Mouse (Mus musculus) testis, postnatal 14 days (tissue): Measurements from ENCODE around the gene Acbd3.

Experiments used
- DNase-seq: peaks from one replicate; pipeline ENCODE4 v3.0.0; 2021; ENCODE audit warnings: low spot score

The Acbd3 gene

GRCm38 (mm10) chr1:180762180-180762579 is 36.3 kb downstream of the Acbd3 start:
- DNase-seq = no peak

GRCm38 (mm10) chr1:180762679-180763078 is 36.8 kb downstream of the Acbd3 start:
- no peak for DNase-seq

- no peak for DNase-seq
These were observed 37.5 kb downstream of the Acbd3 start for GRCm38 (mm10) chr1:180763307-180763706.

- peak; percentile 81 for DNase-seq
These were observed 38.0 kb downstream of the Acbd3 start for GRCm38 (mm10) chr1:180763828-180764227.

GRCm38 (mm10) chr1:180765393-180765792 is 39.5 kb downstream of the Acbd3 start:
- DNase-seq = no peak

DNA sequence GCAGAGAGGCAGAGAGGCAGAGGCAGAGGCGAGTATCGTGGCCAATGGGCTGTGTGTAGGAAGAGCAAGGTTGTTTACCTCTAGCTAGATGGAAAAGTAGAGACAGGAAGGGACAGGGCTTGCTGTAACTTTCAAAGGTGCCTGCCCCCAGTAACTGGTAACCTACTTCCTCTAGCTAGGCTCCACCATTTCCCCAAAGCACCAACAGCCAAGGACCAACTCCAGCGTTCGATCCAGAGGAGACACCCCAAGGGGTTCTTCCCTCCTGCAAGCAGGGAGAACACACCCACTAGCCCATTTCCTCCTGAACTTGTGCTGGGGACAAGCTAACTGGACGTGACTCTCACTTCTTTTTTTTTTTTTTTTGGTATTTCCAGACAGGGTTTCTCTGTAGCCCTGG is 40.7 kb downstream of the Acbd3 start:
- DNase-seq = no peak

DNA sequence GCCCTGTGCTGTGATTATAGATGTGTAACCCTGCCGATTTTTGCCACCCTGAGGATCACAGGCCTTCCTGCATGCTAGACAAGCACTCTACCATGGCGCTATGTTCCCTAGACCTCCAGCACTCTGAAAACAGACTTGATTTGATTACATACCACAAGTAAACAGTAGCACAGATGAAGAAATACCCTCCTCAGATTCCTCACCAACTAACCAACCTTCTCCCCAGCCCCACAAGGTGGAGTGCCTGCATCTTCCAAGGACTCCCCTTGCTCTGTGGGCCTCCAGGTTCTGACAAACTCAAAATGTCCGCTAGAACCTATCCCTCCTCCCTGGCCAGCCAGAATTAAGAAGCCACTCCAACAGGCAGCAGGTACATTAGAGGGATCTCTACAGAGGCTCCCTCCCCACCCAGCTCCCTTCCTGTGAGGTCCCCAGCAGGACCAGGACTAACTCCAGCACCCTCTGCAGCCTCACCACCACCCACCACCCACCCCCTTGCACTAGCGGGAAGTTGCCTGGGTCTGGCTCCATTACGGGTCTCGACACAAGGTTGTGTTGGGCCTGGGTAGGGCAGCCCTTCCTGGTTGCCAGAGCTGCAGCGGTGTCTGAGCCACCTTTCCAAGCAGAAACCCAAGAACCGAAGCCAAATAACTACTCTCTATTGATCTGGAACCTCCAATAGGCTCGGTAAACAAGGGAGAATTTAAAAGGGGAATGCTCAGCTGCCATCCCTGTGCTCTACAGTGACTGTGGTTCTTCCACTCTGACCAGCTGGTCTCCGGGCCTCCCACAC is 41.9 kb downstream of the Acbd3 start:
- DNase-seq = no peak

DNA sequence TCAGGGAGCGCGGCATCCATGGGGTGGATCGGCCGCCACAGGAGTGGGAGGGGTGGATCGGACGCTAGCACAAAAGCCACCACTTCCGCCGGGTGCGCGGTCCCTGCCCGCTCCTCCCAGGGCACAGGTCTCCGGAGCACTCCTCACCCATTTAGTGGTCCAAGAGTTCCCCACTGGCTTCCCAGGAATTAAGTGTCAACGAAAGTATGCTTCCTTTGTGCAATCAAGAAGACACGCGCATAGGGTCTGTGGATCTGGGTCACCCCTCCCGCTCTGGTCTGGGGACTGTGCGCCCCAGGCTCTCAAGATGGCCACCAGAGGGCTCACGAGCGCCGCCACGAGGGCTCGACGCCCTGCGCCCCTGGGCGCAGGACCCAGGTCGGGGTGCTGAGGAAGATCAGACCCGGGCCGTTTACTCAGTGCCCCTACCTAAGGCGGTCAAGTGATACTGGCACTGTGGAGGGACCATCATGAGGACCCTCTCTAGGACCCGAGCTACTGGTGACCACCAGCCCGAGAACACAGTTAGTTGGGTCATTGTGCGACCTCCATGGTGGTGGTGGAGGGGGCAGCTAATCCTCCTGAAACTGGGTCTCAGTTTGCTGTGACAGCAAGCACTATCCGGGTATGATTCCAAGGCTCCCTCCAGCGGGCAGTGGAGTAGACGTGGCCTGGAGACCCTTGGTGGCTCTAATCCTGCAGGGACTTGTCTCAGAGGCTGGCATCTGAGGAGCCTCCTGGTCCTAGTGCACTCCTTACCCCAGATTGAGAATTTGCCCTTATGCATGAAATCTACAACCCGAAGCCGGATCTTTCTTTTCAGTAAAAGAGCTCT is 42.7 kb downstream of the Acbd3 start:
- DNase-seq = peak; percentile 57

DNA sequence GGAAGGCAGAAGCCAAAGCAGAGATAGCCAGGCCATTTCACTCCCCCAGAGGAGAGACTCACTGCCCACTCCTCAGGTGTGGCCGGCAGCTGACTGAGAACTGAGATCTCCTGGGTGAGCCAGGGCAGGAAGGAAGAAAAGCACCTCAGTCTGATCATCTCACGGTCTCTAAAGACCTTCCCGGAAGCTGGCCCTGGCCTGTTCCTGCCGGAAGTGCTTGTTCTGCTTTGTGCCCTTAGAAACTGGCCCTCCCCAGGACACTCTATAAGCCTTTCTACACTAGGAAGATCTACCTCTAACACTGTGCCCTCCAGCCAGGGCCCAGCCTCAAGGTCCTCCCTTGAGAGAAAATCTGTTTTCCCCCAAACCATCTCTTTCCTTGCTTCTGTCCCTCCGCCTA is 45.5 kb downstream of the Acbd3 start:
- no peak for DNase-seq

DNA sequence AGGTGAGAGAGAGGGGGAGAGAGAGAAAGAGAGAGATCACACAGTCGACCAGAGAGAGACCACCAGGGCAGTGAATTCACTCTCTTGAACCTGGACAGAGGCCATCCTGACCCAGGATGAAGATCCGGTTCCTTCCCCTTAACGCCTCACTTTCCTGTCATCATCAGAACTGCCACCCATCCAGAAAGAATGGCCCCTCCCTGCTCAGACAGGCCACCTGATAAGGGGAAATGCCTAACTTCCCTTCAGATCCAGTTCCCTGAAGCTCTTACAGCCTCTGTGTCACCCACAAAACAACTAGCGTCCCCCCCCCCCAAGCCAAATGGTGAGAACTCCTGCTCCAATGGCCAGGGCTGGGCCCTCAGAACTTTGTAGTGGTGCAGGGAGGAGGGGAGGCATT is 45.9 kb downstream of the Acbd3 start:
- DNase-seq = no peak

DNA sequence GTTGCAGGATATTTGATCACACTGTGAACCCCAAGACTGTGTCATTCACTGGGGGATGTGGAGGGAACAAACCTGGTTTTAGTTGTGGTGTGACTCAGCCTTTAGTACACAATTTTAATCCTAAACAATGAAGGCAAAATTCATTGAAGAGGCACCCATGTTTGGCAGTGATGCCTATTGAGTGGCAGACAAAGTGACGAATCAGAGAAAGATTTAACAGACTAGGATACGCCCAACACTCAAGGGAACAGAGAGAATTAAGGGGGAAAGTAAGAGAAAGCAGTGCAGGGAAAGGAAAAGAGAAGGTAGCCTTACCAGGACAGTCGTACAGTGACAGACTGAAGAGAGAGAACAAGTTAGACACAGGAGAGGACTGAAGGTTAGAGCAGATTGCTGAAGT is 46.4 kb downstream of the Acbd3 start:
- DNase-seq = no peak

DNA sequence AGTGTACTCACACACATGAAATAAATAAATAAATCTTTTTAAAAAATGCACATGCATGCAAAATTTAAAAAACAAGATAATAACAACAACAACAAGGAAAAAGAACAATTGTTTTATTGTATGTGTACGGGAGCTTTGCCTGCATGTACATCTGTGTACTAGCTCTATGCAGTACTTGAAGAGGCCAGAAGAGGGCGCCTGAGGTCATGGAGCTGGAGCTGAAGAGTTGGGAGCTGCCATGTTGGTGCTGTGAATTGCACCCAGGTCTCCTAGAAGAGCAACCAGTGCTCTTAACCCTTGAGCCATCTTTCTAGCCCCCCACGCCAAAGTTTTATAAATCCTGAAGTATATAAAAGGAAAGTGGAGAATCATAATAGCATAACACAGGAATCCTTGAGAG is 48.8 kb downstream of the Acbd3 start:
- DNase-seq = peak; percentile 68

- no peak for DNase-seq
These were observed 49.5 kb downstream of the Acbd3 start for GRCm38 (mm10) chr1:180775317-180775716.

GRCm38 (mm10) chr1:180775849-180776493 is 50.1 kb downstream of the Acbd3 start:
- no peak for DNase-seq

DNA sequence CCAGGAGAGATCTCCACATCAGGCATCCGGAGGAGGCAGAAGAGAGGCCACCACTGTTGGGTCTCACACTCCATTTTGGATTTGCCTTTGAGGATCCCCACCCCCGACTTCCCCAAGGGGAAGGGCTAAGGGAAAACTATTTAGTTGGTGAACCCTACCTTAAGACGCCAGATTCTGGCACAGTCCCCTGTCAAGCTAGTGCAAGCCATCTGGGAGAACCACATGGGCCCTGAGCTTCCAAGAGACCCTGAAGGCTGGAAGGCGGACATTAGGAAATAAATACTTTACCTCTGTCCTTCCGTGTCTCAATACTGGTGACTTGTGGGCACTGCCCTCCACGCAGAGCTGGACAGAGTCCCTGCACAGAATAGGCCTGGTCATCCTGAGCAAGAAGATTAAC is 50.7 kb downstream of the Acbd3 start:
- no peak for DNase-seq

GRCm38 (mm10) chr1:180777289-180777659 is 51.4 kb downstream of the Acbd3 start:
- DNase-seq = no peak

GRCm38 (mm10) chr1:180777660-180778402 is 52.0 kb downstream of the Acbd3 start:
- peak; percentile 77 for DNase-seq

- no peak for DNase-seq
These were observed 52.5 kb downstream of the Acbd3 start for GRCm38 (mm10) chr1:180778403-180778754.

DNA sequence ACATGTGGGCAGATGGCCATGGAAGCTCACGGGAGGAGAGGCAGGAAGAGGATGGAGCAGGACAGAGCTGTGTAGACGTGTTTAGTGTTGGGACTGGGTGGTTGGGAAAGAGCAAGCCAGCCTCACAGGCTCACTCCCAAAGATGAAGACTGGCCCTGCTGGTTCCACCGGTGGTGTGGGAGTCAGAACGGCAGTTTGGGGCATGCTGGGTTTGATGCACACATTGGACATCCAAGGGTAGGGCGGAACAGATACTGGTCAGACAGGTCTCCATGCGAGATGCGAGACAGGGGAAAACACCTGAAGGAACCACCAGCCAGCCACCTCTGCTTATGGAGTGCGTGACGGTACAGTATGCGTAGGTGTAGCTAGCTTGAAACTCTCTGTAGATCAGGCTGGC is 53.1 kb downstream of the Acbd3 start:
- no peak for DNase-seq

DNA sequence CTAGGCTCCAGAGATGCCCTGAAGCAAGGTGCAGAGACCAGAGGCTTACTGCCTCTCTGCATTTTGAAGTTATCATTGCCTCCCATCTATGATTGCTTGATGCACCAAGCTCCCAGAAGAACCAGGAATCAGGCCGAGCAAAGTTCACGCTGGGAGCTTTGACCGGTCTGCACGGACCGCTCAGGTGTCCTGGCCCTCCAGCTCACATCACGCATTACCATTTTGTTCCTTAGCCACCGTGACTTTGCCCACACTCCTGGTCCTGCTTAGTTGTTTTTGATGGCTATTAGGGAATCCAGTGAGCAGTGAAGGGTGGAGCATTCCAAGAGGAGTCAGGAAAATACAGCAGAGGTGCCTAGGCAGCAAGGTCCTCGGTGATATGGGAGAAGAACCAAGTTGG is 54.4 kb downstream of the Acbd3 start:
- no peak for DNase-seq

- no peak for DNase-seq
These were observed 55.4 kb downstream of the Acbd3 start for GRCm38 (mm10) chr1:180781250-180781649.

DNA sequence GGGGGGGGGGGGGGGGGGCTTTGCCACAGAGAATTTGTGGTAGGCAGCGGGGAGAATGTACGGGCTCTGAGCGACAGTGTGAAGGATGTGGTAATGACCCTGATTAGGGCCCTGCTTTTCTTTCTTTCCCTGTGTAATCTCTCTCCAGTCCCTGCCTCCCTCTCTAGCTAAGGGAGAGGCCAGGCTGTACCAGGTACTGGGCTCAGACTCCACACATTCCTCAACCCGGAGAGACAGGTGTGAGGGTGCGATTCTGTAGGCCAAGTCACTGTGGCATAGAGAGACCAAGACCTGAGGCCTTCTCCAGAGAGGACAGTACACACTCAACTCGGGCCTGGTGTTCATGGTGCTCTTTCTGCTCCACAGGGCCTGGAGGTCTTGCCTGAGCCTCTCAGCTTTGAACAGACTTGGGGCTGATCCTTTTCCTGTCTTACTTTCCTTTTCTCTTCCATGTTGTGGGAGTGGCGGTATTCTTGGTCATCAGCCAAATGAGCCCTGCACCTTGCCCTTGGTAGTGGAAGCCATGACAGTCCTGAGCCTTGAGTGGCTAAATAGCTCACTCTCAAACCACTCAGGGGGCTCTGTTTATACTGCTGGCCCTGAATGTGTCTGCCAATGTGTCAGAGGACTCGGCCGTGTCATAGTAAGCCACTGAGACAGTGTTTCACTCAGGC is 57.2 kb downstream of the Acbd3 start:
- DNase-seq = no peak
